Mouse (Mus musculus) erythroblast, embryonic 14.5 days (primary cell): Measurements from ENCODE around the gene Igfbp6.

Experiments
- GATA1 ChIP-seq: IDR thresholded peaks from 2 replicates; pipeline ENCODE4 v1.6.1; 2012; ENCODE audit warnings: low read length, inconsistent platforms, mixed read lengths
- TAL1 ChIP-seq: IDR thresholded peaks from 3 replicates; pipeline ENCODE4 v1.6.1; 2012; ENCODE audit warnings: low read length, inconsistent platforms, mixed read lengths

DNA sequence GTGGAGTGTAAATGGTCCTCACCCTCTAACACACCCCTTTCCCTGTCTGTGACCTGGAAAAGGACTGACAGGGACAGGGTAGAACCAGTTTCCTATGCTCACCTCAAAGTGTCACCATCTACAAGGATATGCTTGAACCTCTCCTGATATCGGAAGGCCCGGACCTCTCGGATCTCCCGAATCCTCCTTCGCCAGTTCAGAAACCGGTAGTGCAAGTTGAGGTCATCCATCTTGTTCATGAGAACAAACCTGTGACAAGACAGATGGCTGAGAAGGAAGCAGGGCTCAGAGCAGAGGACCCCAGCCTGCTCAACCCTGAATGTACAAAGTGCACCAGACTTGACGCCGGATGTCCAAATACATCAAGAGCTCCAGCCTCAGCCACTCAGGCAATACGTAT, 10.8 kb upstream of the Igfbp6 start:
- TF ChIP-seq GATA1 = no peak
- no peak for TF ChIP-seq TAL1
